Mouse (Mus musculus) erythroblast, embryonic 14.5 days (primary cell): Measurements from ENCODE around the gene Tmem108.

Source experiments
- GATA1 ChIP-seq: IDR thresholded peaks from 2 replicates; pipeline ENCODE4 v1.6.1; 2012; ENCODE audit warnings: low read length, inconsistent platforms, mixed read lengths
- TAL1 ChIP-seq: IDR thresholded peaks from 3 replicates; pipeline ENCODE4 v1.6.1; 2012; ENCODE audit warnings: low read length, inconsistent platforms, mixed read lengths

DNA sequence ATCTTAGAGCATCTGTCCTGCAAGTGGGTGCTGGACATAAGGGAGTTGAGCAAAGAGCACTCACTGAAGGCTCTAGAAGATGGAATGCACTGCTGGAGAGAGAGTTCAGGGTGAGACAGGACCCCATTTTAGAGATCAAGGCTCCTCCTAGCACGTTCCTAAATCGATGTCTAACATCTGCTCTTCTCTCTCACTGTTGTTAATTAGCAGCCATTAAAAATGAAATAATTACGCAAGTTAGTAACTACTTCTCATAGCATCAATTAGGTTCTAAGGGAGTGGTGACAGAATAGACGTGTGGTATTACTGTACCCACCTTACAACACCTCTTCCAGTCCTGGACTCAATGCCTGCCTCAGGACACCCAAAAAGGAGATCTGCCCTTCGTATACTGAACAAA lies 103.7 kb downstream of the Tmem108 start:
- no peak for TF ChIP-seq GATA1
- no peak for TF ChIP-seq TAL1
